Mouse (Mus musculus) cerebellum, adult 8-10 months (tissue): ENCODE results near the gene Glipr1.
A peak's percentile ranks its signal among the peaks of the same experiment; 100 is the strongest.

Experiments
- DNase-seq: peaks from one replicate; pipeline ENCODE4 v3.0.0; 2022

The Glipr1 gene

GRCm38 (mm10) chr10:111959353-111959752 is 43.1 kb downstream of the Glipr1 start:
- no peak for DNase-seq

GRCm38 (mm10) chr10:111958046-111958421 is 44.4 kb downstream of the Glipr1 start:
- DNase-seq = no peak

- peak; percentile 56 for DNase-seq
These were observed 45.0 kb downstream of the Glipr1 start for GRCm38 (mm10) chr10:111957271-111958045.

GRCm38 (mm10) chr10:111955836-111956235 is 46.6 kb downstream of the Glipr1 start:
- no peak for DNase-seq

- no peak for DNase-seq
These were observed 53.4 kb downstream of the Glipr1 start for GRCm38 (mm10) chr10:111949008-111949407.

DNA sequence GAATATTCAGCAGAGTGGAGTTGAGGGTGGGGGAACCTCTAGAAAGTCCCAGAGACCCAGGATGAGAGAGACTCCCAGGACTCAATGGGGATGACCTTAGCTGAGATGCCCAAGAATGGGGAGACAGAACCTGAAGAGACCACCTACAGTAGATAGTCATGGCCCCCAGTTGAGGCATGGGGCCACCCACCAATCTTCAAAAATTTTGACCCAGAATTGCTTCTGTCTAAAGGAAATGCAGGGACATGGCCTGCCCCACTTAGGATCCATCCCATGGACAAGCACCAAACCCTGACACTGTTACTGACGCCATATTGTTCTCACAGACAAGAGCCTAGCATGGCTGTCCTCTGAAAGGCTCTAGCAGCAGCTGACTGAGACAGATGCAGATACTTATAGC is 54.4 kb downstream of the Glipr1 start:
- DNase-seq = no peak

- DNase-seq = no peak
These were observed 56.9 kb downstream of the Glipr1 start for GRCm38 (mm10) chr10:111945563-111945962.

DNA sequence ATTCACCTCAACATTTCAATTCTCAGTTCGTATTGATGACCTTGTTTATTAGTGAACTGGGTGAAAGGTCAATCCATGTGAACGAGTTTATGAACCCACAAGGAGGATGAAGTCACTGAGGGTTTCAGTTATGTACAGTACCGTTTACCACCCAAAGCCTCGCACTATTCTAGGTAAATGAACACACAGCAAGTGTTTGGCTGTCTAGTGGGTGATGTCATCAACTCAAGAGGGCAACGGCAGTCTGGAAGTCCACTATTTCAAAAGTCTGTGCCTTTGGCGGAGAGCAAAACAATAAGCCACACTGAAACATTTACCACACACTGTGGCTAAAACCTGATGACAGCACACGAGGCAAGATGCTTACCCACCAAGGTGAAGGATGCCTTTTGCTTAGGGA is 59.4 kb downstream of the Glipr1 start:
- no peak for DNase-seq

GRCm38 (mm10) chr10:111937146-111937534 is 65.3 kb downstream of the Glipr1 start:
- no peak for DNase-seq

GRCm38 (mm10) chr10:111936491-111937145 is 65.8 kb downstream of the Glipr1 start:
- no peak for DNase-seq

DNA sequence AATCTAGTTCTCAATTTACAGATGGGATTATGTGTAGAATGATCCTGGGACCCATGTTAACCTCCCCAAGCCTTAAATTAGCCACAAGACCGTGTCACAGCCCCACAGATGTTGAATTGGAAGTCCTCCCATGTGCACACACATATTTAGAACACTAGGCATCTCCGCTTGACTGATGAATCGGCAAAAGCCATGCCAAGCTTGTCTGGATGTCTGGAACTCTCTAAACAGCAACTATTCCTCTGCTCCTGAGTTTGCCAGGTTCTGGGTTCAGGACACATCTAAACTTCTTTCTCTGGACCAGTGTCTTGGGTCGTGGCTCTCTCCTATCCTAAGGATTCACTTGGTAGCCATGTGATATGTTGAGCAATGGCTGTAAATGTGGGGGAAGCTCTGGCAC is 66.4 kb downstream of the Glipr1 start:
- no peak for DNase-seq
